Mouse (Mus musculus) frontal cortex, postnatal 10 days (tissue): ENCODE data around the gene Dnmt3b.
"Not testable (repeated sequence)": the region's sequence is repeated elsewhere in the genome, so short reads cannot be mapped to it uniquely, and the experiment has no call there.

ENCODE experiments used
- DNase-seq, 2 experiments: peaks; one replicate each; pipeline ENCODE4 v3.0.0; 2022; ENCODE audit warnings: low spot score in 2 of 2, mixed read lengths in 1 of 2

The Dnmt3b gene

DNA sequence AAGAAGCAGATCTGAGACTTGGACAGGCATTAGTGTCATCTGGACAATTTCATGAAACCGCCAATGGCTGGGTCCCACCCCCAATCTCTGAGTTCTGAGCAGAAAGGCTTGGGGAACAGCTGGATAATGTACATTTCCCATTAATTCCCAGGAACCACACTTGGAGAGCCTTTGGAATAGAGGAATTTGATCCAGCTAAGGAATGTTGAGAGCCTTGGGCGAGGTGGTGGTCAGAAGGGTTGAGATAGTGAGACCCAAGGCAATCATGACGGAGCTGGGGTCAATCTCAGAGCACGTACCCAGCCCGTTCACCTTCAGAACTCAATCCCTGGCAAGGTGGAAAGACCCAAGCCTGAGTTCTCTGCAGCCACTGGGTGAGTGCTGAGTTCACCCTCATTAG, 16.0 kb upstream of the Dnmt3b start:
- DNase-seq = no peak

DNA sequence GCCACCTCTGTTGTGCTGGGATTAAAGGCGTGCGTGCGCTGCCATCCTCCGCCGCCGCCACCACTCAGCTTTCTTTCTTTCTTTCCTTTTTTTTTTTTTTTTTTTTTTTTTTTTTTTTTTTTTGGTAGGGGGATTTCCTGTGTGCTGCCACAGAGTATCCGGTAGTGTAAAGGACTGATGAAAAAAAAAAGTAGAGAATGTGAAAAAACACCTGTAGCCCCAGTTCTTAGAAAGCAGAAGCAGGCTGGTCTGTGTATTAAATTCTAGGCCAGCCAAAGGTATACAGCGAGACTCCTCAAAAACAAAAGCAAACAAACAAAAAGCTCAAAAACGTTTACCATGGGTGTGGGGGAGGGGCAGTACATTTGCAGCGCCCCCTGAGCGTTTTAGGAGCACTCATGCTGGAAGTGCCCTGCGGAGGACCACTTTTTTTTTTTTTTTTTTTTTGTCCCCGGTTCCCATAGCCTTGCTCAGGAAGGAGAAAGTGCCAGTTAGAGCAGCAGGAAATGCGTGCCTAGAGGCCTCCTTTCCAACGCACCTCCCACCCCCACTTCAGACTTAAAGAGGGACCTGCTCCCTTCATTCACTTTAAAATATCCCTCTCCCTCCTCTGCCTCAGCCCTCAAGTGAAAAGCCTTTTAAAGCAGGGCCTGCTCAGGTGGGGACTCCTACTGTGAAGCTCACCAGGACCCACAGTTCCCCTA, 10.1 kb upstream of the Dnmt3b start:
- no peak for DNase-seq

- DNase-seq = no peak
Observed at GRCm38 (mm10) chr2:153642496-153642895, 6.8 kb upstream of the Dnmt3b start.

DNA sequence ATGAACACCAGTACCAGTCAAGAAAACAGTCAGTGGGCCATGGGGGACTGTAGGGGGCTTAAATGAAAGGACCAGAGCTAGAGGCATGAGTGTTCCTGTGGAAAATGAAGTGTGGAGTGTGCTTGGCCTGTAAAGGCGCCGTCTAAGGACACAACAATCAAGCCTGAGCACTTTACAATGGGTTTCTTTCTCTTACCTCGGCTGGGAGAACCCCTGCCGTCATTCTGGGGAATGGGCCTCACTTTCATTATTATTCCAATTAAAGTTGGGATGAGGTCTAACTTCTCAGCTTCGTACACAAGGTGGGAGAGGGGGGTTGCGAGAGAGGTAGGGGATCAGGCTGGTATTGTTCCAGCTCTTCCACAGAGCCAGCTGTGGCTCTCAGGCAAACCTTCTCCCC, 6.3 kb upstream of the Dnmt3b start:
- DNase-seq = no peak

DNA sequence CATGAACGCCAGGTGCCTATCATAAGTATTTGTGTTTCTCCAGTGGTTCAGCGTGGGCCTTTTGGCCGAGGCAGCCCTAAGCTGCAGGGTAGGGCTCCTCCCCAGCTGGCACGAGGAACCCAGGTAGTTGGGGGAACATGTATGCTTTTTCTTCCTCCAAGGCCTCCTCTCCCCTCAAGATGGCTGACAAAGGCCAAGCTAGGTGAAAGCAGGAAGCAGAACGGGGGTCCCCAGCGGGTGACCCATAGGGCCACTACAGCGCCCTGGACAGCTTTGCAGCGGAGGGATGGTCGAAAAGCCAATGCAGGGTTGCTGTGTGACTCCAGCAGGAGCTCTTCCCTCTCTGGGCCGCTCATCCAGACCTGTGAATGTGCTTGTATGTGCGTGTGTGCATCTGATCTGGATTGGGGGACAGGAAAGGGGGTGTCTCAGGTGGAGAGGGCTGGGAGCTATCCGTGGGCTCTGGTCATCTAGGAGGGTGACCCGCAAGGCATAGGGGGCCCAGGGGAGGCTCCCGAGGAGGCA, 415 bp upstream of the Dnmt3b start:
- no peak for DNase-seq

- DNase-seq = no peak
Observed at GRCm38 (mm10) chr2:153650014-153650687, 901 bp downstream of the Dnmt3b start.

DNA sequence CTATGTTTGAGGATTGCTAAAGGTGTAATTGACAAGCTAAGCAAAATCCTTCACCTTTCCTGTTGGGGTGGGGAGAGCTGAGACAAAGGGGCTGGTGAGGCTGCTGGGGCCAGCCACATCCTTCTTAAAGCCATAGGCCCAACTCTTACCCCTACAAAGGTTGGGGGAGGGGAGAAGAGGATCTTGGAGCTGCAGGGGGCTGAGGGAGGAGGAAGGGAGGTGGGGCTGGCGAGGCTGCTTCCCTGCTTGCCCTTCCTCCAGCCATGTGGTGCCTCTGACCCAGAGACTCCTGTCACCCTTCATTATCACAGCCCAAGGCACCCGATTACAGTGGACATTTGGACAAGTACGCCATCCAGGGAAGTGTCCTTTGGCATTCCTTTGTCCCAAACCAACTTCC, 2.4 kb downstream of the Dnmt3b start:
- no peak for DNase-seq

DNA sequence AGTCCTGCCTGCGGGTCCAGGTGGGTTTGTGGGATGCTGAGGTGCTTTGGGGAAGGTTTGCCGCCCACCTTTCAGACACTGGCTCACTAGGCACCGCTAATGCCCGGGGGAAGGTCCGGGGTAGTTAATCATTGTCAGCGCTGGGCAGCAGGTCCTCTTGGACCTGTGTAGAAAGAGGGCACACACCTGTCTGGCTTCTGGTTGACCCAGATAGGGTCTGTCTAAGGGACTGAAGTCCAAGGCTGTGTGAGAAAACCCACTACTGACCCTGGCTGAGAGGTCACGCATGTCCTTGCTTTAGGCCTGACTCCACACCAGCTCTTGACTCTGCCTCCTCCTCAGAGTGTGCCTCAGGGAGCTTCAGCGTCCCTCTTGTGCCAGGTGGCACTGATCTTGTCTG, 8.4 kb downstream of the Dnmt3b start:
- DNase-seq = not testable (repeated sequence)

DNA sequence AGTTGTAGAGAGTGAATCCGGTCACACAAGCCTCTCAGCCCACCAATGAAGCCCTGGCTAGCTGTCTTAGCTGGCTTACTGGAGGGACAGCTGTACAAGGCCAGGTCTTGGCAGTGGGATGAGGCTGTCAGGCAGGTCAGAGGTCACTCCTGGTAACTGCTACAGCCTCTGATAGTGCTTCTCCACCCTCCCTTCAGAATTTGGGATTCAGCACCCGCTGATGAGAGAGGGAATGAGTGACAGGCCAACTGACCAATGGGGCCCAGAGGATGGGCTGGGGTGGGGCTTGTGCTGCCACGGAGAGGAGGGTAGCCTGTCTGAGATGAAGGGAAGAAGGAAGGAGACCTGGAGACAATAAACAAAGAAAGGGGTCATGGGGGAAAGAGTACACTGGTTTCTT, 11.4 kb downstream of the Dnmt3b start:
- no peak for DNase-seq

DNA sequence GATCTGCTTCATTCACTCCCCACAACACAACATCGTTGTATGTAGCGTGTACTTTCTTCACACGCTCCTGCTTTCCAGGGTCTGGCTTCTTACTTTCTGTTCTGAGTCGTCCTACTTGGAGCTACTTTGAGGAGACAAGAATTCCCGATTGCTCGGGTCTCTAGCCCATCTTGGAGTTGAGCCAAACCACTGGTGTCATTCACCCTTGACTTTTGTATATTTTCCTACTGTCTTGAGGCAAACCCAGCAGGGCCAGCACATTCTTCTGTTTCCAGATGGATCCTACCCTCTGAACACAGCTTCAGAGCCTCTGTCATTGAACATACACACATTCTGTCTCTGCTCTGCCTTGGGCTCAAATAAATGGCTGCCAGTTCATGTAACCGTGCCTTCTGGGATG, 16.2 kb downstream of the Dnmt3b start:
- DNase-seq = no peak

GRCm38 (mm10) chr2:153668754-153669376, 19.6 kb downstream of the Dnmt3b start:
- DNase-seq = peak in 1 of 2 experiments; percentile 12

DNA sequence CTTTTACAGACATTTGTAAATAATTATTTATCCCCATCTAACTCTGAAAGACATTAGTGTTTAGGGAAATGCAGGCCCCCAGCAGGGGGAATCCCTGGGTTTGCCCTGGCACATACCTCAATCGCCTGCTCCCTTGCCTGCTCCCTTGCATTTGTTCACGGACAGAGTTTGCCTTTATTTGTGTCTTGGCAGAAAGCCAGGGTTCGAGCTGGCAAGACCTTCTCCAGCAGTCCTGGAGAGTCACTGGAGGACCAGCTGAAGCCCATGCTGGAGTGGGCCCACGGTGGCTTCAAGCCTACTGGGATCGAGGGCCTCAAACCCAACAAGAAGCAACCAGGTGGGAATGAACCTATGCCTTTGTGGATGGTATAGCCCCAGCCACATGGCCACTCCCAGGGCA, 20.9 kb downstream of the Dnmt3b start:
- DNase-seq = no peak

DNA sequence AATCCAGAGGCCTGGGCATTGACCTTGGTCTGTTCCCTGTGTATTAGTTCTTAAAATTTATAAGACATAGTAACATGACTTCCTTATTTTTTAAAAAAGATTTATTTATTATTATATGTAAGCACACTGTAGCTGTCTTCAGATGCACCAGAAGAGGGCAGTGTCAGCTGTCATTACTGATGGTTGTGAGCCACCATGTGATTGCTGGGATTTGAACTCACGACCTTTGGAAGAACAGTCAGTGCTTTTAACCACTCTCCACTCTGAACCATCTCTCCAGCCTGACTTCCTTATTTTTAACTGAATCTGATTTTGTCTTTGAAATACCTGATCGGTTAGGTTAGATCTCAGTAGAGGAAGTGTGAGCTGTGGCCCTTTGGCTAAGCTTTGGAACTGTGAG, 23.4 kb downstream of the Dnmt3b start:
- DNase-seq = no peak

DNA sequence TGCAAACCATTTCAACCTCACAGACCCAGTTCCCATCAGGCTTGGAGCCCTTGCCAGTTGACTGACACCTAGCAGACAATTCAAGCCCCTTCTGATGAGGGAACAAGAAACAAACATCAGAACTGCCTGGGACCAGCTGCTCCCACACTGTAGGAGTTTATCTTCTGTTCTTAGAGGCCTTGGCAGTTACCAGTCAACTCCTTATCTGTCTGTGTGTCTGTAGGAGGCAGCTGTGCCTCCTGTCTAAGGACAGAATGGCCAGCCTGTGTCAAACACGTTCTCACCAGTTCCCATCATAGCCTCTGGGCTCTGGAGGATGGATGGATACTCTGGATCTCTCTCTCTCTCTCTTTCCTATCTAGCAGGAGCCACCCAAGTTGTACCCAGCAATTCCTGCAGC, 26.1 kb downstream of the Dnmt3b start:
- not testable (repeated sequence) for DNase-seq

GRCm38 (mm10) chr2:153676944-153677343, 27.7 kb downstream of the Dnmt3b start:
- DNase-seq = no peak

- DNase-seq = no peak
Observed at GRCm38 (mm10) chr2:153677550-153677949, 28.3 kb downstream of the Dnmt3b start.

DNA sequence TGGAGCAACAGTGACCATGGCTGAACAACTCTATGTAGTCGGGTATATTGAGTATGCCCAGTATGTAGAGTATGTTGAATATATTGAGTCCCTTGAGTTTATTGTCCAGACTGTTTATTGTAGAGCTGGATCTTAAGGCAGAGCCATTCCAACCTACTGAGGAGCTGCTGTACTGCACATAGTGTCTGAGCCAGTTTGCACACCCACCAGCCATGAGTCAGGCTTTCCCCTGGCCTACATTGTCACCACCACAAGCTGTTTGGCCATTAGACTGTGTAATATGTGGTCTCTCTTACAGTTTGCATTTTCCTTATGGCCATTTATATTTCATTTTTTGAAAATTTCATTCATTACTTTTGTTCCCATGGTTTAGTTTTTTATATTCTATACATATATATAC, 30.7 kb downstream of the Dnmt3b start:
- DNase-seq = no peak

GRCm38 (mm10) chr2:153693413-153693812, 44.2 kb downstream of the Dnmt3b start:
- DNase-seq = not testable (repeated sequence)

GRCm38 (mm10) chr2:153694462-153695085, 45.3 kb downstream of the Dnmt3b start:
- DNase-seq = no peak

- no peak for DNase-seq
Observed at GRCm38 (mm10) chr2:153696352-153696751, 47.1 kb downstream of the Dnmt3b start, which contains the start of gene Dnmt3c. Dnmt3c (plus strand) TSS chr2:153696652.

GRCm38 (mm10) chr2:153703389-153703788, 54.1 kb downstream of the Dnmt3b start:
- no peak for DNase-seq

DNA sequence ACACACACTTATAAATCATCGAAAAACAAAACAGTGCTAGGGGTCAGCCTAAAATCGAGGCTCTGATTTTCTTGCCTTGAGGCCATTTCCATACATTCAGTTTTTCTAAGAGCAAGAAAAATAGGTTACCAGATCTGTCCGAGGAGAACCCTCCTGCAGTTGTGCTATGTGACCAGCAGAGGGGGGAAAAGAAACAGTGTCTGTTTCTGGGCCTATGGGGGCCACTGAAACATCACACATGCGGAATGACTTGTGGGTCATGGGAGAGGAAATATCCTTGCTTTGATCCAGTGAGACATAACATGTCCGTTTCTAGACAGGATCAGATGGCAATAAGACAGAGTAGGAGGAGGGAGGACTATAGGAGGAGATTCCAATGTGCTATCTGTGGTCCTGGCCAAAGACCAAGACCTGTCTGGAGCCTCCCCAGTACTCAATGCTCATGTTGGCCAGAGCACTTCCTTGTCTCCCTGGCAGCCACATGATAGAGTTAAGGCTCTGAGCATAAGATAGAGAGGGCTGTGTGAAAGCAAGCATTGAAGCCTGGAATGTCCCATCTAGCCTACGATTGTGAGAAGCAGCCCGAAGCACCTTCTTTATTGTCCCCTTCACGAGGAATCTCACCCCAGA, 61.6 kb downstream of the Dnmt3b start:
- DNase-seq = no peak
